Mouse (Mus musculus): Measurements from ENCODE around the gene Tmem184b. TPM values are rescaled to one million over a fixed set of nuclear protein-coding genes. Genes with fewer than 3 reads are reported as not detected.
A peak's percentile ranks its signal among the peaks of the same experiment; 100 is the strongest.

The Tmem184b gene
- polyA plus RNA-seq, 1 experiment from 2014 or later = 42.4 TPM

DNA sequence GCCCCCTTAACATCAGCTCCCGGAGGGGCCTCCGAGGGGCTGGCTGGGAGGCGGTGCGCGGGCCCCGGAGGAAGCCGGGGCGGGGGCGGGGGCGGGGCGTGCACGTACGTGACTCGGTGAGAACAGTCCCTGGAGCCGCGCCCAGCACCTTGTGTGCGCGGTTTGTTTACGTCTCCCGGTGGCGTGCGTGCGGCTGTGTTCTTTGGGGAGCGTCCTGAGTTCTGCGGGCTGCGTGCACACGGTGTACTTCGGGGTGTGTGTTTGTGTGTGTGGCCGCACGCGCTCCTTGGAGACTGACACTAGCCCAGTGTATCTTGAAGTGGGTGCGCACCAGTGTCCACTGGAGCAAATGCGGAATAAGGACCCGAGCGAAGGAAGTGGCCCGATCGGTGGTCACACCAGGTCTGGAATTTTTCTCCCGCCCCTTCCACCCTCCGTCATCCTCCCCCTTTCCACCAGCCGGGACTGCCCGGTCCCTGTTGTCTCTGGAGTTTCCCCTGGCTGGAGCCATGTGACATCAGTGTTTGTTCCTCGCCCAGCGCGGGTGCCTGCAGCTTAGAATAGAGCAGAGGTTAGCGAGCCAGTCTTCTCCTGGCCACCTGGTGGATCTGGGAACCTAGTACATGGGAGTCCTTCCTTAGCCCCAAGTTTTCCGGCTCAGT, 55.4 kb downstream of the Tmem184b start:
- WGBS = 2% methylated on average over 39 of the region's 46 CpGs
- Histone ChIP-seq H3K4me1 (ENCODE audit: control insufficient read depth, insufficient read depth, low read depth, low read length) (peaks cover 10% of the 10 kb centered on the region), H3K9ac (ENCODE audit: low read depth, low read length) (peak overlapping the region; percentile 78), H3K4me2 (ENCODE audit: low read length) (peak overlapping the region; percentile 85), H3K36me3 (ENCODE audit: control insufficient read depth, insufficient read depth, low read length) (no peaks in the 10 kb centered on the region), H3K27me3 (replicated peaks; ENCODE audit: control insufficient read depth, insufficient read depth, low read length) (no peaks in the 10 kb centered on the region; the same call in 1 of the 2 replicates), H3K9me3 (ENCODE audit: control insufficient read depth, low read length) (no peaks in the 10 kb centered on the region), H3K27ac (ENCODE audit: low read depth, low read length) (peak overlapping the region; percentile 71), H3K4me3 (ENCODE audit: low read length) (peak overlapping the region; percentile 53)
- ATAC-seq = peak; percentile 64

DNA sequence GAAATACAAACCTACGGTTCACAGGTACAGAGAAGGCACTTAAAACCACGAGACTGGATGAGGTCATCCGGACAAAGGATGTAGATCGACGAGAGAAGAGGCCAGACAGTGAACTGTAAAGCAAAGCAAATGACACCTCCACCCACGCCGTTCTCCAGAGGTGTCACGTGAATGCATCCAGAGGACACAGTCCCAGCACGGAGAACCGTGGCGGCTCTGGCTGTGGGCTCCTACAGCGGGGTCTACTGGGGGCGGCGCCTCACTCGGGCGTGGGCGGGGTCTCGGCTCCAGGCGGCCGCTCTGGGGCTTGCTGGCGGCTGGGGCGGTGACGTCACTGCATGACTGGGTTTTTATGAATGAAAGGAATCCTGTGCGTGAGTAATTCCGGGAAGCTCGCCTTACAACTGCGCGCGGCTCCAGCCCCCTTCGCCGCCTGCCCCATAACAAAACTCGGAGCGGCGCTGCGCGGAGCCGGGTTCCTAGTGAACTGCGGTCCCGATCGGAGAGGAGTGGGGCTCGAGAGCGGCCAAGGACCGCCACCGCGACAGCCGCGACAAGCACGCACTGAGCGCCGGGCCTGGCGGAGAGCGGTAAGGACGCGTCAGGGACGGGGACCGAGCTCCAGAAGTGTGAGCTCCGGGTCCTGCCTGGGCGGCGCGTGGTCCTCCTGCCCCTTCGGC, 56.1 kb downstream of the Tmem184b start:
- peaks cover 10% of the 10 kb centered on the region for H3K4me1 ChIP-seq (ENCODE audit: control insufficient read depth, insufficient read depth, low read depth, low read length)
- peak overlapping the region; percentile 85 for H3K4me2 ChIP-seq (ENCODE audit: low read length)
- H3K27ac ChIP-seq (ENCODE audit: low read depth, low read length) = peak overlapping the region; percentile 71
- no peaks in the 10 kb centered on the region for H3K9me3 ChIP-seq (ENCODE audit: control insufficient read depth, low read length)
- under 1% methylated on average over 52 of the region's 61 CpGs for WGBS
- no peaks in the 10 kb centered on the region; the same call in 1 of the 2 replicates for H3K27me3 ChIP-seq (replicated peaks; ENCODE audit: control insufficient read depth, insufficient read depth, low read length)
- H3K36me3 ChIP-seq (ENCODE audit: control insufficient read depth, insufficient read depth, low read length) = no peaks in the 10 kb centered on the region
- peak; percentile 89 for ATAC-seq
- H3K4me3 ChIP-seq (ENCODE audit: low read length) = peak overlapping the region; percentile 53
- peak overlapping the region; percentile 78 for H3K9ac ChIP-seq (ENCODE audit: low read depth, low read length)

- Histone ChIP-seq H3K4me1 (ENCODE audit: control insufficient read depth, insufficient read depth, low read depth, low read length) (peaks cover 8% of the 10 kb centered on the region), H3K27me3 (replicated peaks; ENCODE audit: control insufficient read depth, insufficient read depth, low read length) (no peaks in the 10 kb centered on the region; the same call in 1 of the 2 replicates), H3K4me2 (ENCODE audit: low read length) (peak within 1 kb of the TSS; percentile 85), H3K9ac (ENCODE audit: low read depth, low read length) (peak within 1 kb of the TSS; percentile 78), H3K9me3 (ENCODE audit: control insufficient read depth, low read length) (no peaks in the 10 kb centered on the region), H3K36me3 (ENCODE audit: control insufficient read depth, insufficient read depth, low read length) (no peaks in the 10 kb centered on the region), H3K27ac (ENCODE audit: low read depth, low read length) (peak within 1 kb of the TSS; percentile 71), H3K4me3 (ENCODE audit: low read length) (peak within 1 kb of the TSS; percentile 53)
- WGBS = 55% methylated on average over 8 of the region's 8 CpGs
- no peak for ATAC-seq
Measured at GRCm38 (mm10) chr15:79346051-79346793, 57.1 kb downstream of the Tmem184b start, which contains the start of gene Maff. TSS of gene Maff (plus strand) at chr15:79346621.

DNA sequence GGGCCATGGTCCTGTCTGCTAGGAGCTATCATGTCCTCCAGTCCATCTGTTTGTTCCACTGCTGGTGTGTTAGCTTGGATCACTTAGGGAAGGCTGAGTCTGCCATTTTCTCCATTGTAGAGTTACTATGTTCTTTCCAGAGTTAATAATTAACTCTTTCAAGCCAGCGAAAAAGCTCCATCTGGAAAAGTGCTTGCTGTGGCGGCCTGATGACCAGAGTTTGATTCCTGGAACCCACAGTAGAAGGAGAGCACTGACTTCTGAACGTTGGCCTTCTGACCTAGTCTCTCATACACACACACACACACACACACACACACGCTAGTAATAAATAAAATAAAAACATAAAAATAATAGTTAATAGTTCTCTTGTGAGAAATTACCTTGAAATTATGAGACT, 58.7 kb downstream of the Tmem184b start:
- H3K27me3 ChIP-seq (replicated peaks; ENCODE audit: control insufficient read depth, insufficient read depth, low read length) = no peaks in the 10 kb centered on the region; the same call in 1 of the 2 replicates
- H3K4me3 ChIP-seq (ENCODE audit: low read length) = no peak overlapping the region
- 71% methylated on average over 4 of the region's 4 CpGs for whole genome bisulfite sequencing
- H3K9ac ChIP-seq (ENCODE audit: low read depth, low read length) = no peak overlapping the region
- no peaks in the 10 kb centered on the region for H3K36me3 ChIP-seq (ENCODE audit: control insufficient read depth, insufficient read depth, low read length)
- H3K4me2 ChIP-seq (ENCODE audit: low read length) = no peak overlapping the region
- ATAC-seq = no peak
- H3K4me1 ChIP-seq (ENCODE audit: control insufficient read depth, insufficient read depth, low read depth, low read length) = peaks cover 8% of the 10 kb centered on the region
- no peaks in the 10 kb centered on the region for H3K9me3 ChIP-seq (ENCODE audit: control insufficient read depth, low read length)
- H3K27ac ChIP-seq (ENCODE audit: low read depth, low read length) = no peak overlapping the region

GRCm38 (mm10) chr15:79342641-79343337, 60.6 kb downstream of the Tmem184b start:
- WGBS = 84% methylated on average over 6 of the region's 6 CpGs
- no peak for ATAC-seq
- Histone ChIP-seq H3K4me1 (ENCODE audit: control insufficient read depth, insufficient read depth, low read depth, low read length) (no peaks in the 10 kb centered on the region), H3K4me3 (ENCODE audit: low read length) (no peak overlapping the region), H3K9me3 (ENCODE audit: control insufficient read depth, low read length) (no peaks in the 10 kb centered on the region), H3K4me2 (ENCODE audit: low read length) (no peak overlapping the region), H3K36me3 (ENCODE audit: control insufficient read depth, insufficient read depth, low read length) (no peaks in the 10 kb centered on the region), H3K27ac (ENCODE audit: low read depth, low read length) (no peak overlapping the region), H3K9ac (ENCODE audit: low read depth, low read length) (no peak overlapping the region), H3K27me3 (replicated peaks; ENCODE audit: control insufficient read depth, insufficient read depth, low read length) (no peaks in the 10 kb centered on the region)

GRCm38 (mm10) chr15:79338978-79339377, 64.4 kb downstream of the Tmem184b start:
- WGBS = 74% methylated on average over 5 of the region's 5 CpGs

DNA sequence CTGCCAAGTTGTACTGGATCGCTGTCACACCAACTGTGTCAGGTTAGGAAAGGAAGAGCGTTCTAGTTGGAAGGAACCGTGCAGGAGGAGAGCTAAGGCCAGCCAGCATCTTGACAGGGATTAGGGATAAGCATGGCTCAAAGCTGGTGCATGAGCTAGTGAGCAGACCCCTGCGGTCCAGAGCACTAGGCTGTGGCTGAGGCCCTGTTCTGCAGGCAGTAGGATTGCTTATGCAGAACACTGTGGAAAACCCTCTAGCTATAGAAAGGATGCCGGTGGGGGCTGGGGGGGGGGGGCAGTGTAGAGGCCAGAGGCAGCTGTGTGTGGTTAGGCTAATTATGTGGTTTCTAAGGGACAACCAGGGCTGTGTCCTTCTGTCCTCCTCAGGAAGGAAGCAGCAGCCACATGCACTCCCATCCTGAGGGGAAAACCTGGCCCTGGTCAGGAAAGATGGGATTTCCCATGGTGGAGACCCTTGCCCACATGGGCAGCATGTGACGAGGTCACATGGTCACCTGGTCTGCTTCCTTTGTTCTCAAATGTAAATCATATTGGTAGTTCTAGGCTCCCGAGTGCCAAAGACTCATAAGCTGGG, 68.2 kb downstream of the Tmem184b start:
- Histone ChIP-seq H3K4me2 (ENCODE audit: low read length) (no peak overlapping the region), H3K9ac (ENCODE audit: low read depth, low read length) (no peak overlapping the region), H3K27me3 (replicated peaks; ENCODE audit: control insufficient read depth, insufficient read depth, low read length) (no peaks in the 10 kb centered on the region), H3K36me3 (ENCODE audit: control insufficient read depth, insufficient read depth, low read length) (no peaks in the 10 kb centered on the region), H3K9me3 (ENCODE audit: control insufficient read depth, low read length) (no peaks in the 10 kb centered on the region), H3K27ac (ENCODE audit: low read depth, low read length) (no peak overlapping the region), H3K4me3 (ENCODE audit: low read length) (no peak overlapping the region), H3K4me1 (ENCODE audit: control insufficient read depth, insufficient read depth, low read depth, low read length) (no peaks in the 10 kb centered on the region)
- no peak for ATAC-seq
- WGBS = 54% methylated on average over 7 of the region's 7 CpGs

More at GRCm38 (mm10) chr15:79338978-79339377, 64.4 kb downstream of the Tmem184b start:
- no peaks in the 10 kb centered on the region for H3K9me3 ChIP-seq (ENCODE audit: control insufficient read depth, low read length)
- H3K27me3 ChIP-seq (replicated peaks; ENCODE audit: control insufficient read depth, insufficient read depth, low read length) = no peaks in the 10 kb centered on the region
- H3K4me2 ChIP-seq (ENCODE audit: low read length) = no peak overlapping the region
- H3K36me3 ChIP-seq (ENCODE audit: control insufficient read depth, insufficient read depth, low read length) = no peaks in the 10 kb centered on the region
- no peak overlapping the region for H3K9ac ChIP-seq (ENCODE audit: low read depth, low read length)
- H3K27ac ChIP-seq (ENCODE audit: low read depth, low read length) = no peak overlapping the region
- no peak overlapping the region for H3K4me3 ChIP-seq (ENCODE audit: low read length)
- no peaks in the 10 kb centered on the region for H3K4me1 ChIP-seq (ENCODE audit: control insufficient read depth, insufficient read depth, low read depth, low read length)
- no peak for ATAC-seq

GRCm38 (mm10) chr15:79333409-79333808, 70.0 kb downstream of the Tmem184b start:
- Histone ChIP-seq H3K27ac (ENCODE audit: low read depth, low read length) (no peak overlapping the region), H3K9ac (ENCODE audit: low read depth, low read length) (no peak overlapping the region), H3K27me3 (replicated peaks; ENCODE audit: control insufficient read depth, insufficient read depth, low read length) (no peaks in the 10 kb centered on the region), H3K9me3 (ENCODE audit: control insufficient read depth, low read length) (no peaks in the 10 kb centered on the region), H3K36me3 (ENCODE audit: control insufficient read depth, insufficient read depth, low read length) (no peaks in the 10 kb centered on the region), H3K4me3 (ENCODE audit: low read length) (no peak overlapping the region), H3K4me1 (ENCODE audit: control insufficient read depth, insufficient read depth, low read depth, low read length) (no peaks in the 10 kb centered on the region), H3K4me2 (ENCODE audit: low read length) (no peak overlapping the region)
- whole genome bisulfite sequencing = 78% methylated on average over 4 of the region's 4 CpGs
- no peak for ATAC-seq

Measured in hindbrain, embryonic 16.5 days (tissue).